Mouse (Mus musculus) liver, postnatal 0 days (tissue): ENCODE results near the gene Lingo3.

ENCODE experiments used
- CTCF ChIP-seq: sonication (generic); IDR thresholded peaks from 2 replicates; pipeline ENCODE4 v1.5.1; 2016; ENCODE audit warnings: antibody characterized with exemption, low read depth
- EP300 ChIP-seq: IDR thresholded peaks from 2 replicates; pipeline ENCODE4 v1.6.1; 2016; ENCODE audit warnings: antibody characterized with exemption, low read depth, mild to moderate bottlenecking

GRCm38 (mm10) chr10:80862305-80862704 lies 18.5 kb upstream of the Lingo3 start:
- TF ChIP-seq EP300 (no peak), CTCF (no peak)
